Mouse (Mus musculus) olfactory bulb, adult 2 months (tissue): ENCODE measurements around the gene Nfib. TPM values are rescaled to one million over a fixed set of nuclear protein-coding genes. Genes with fewer than 3 reads are reported as not detected.

Experiments used
- H3K27ac ChIP-seq: fragments of 200-500 bp; 2 replicates; pipeline ENCODE4 v1.5.1; 2012; ENCODE audit warnings: low read depth, low read length; ENCODE audit not compliant: insufficient read depth
- H3K4me1 ChIP-seq: fragments of 200-500 bp; 2 replicates; pipeline ENCODE4 v1.6.1; 2012; ENCODE audit warnings: low read length; ENCODE audit not compliant: control insufficient read depth, insufficient read depth
- H3K4me3 ChIP-seq: fragments of 200-500 bp; 2 replicates; pipeline ENCODE4 v1.5.1; 2012; ENCODE audit warnings: mild to moderate bottlenecking, low read depth, low read length, moderate library complexity; ENCODE audit not compliant: insufficient read depth
- CTCF ChIP-seq: fragments of 200-500 bp; IDR thresholded peaks from 2 replicates; pipeline ENCODE4 v1.5.1; 2012; ENCODE audit warnings: low read depth, mild to moderate bottlenecking, low read length, moderate library complexity; ENCODE audit not compliant: insufficient read depth
- POLR2A ChIP-seq: fragments of 200-500 bp; IDR thresholded peaks from 2 replicates; pipeline ENCODE4 v1.6.1; 2012; ENCODE audit warnings: mild to moderate bottlenecking, low read depth, low read length, moderate library complexity; ENCODE audit not compliant: insufficient read depth
- WGBS: fragments of 180-500 bp; shearing (Covaris S2); methylation state at CpG from one replicate; pipeline ENCODE4 v1.1.7; 2018; 5-methylcytosine and 5-hydroxymethylcytosine counted together
- polyA plus RNA-seq: library from polyadenylated mRNA; stranded (reverse); fragments of >200 nt; gene quantifications from 2 replicates; pipeline ENCODE4 v1.2.4, GENCODE M21; 2012; ENCODE audit warnings: low replicate concordance; ENCODE audit not compliant: missing spikeins, insufficient read depth, insufficient read length

Nfib gene
- polyA plus RNA-seq, 1 experiment, result not detected

DNA sequence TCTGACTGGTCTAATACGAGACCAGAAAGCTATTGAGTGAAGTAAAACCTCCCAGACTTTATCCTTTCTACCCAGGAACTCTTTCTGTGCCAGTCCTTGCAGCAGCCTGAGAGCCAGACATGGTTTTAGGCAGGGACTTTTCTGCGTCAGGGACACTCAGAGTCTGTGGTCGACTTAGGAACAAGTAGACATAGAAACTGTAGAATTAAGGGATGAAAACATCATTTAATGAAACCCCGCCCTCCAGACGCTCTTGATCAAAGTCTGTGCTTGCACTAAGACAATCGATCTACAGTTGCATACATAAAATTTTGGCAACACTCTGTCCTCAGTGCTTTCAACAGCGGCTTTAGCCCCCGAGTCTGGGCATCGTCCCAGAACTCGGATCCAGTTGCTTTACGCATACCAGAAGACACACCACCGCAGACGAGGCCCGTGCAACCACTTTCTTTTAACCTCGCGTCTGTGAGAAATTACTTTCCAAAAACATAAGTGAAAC, 149.8 kb downstream of the Nfib start:
- TF ChIP-seq POLR2A, result no peak
- no peak for TF ChIP-seq CTCF
- no peaks in the 10 kb centered on the region for H3K4me1 ChIP-seq
- WGBS, result 40% methylated on average over 16 of the region's 16 CpGs
- no peak overlapping the region for H3K4me3 ChIP-seq
- H3K27ac ChIP-seq, result no peak overlapping the region

DNA sequence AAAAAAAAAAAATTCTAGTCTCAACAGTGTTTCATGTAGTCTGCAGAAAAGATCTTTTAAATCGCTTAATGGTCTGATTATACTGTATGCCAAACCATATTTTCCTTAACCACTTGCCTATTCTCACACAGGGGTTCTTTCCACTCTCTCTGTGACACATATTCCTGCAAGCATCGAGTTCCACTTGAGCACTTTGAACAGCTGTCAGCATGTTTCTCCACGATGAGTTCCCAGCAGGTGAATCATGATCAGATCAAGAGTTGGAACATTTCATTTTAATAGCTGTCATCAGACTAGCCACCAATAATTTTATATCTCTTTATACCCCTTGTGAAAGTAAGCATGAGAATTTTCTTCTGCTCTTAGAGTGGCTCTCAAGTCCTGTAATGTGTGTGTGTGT, 151.9 kb downstream of the Nfib start:
- 81% methylated on average over 3 of the region's 3 CpGs for WGBS
- Histone ChIP-seq H3K27ac (no peak overlapping the region), H3K4me1 (no peaks in the 10 kb centered on the region), H3K4me3 (no peak overlapping the region)
- TF ChIP-seq CTCF (no peak), POLR2A (no peak)

DNA sequence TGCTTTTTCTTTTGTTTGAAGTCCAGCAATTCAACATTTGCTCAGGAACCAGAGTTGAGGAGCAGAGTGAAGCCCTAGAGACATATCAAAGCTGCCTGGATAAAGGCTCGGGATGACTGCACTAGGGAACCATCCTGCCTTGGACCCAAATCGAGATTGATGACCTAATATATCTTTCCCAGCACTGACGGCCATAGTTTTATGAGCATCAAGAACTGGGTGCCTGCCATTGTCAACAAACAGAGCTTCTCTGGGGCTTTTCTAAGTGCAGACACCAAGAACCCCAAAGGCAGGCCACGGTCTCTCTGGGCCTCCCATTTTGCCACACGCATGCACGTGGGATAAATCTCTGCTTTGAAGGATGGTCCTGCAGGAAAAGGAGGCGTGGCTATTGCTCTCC, 153.3 kb downstream of the Nfib start:
- Histone ChIP-seq H3K4me1 (no peaks in the 10 kb centered on the region), H3K4me3 (no peak overlapping the region), H3K27ac (no peak overlapping the region)
- 87% methylated on average over 7 of the region's 7 CpGs for WGBS
- no peak for TF ChIP-seq POLR2A
- no peak for TF ChIP-seq CTCF

DNA sequence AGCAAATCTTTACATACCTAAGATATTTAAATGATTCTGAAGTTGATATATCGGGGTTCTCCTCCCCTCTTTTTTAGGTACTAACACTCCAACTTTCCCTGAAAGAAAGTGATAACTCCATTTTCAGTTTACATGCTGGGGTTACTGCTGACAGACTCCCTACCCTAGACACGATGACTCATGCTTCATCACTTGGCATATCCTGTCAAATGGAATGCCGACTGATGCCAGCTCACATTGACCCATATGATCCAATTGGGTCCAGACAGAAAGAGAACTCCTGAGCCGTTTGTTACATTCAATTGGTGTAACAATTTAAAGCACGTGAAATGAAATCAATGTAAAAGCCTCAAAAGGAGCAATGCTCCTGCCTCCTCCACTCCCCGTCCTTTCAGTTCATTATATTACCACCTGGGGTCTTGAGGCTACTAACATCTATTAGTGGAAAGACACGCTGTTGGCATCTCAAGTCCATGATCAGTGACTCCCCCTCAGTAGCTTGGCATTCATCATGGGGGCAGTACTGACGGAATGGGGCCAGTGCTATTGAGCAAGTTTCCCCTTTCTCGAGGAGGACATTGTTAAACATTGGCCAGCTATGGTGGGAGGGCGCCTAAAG, 155.7 kb downstream of the Nfib start:
- no peak for TF ChIP-seq POLR2A
- no peak for TF ChIP-seq CTCF
- 59% methylated on average over 10 of the region's 10 CpGs for WGBS
- no peak overlapping the region for H3K4me3 ChIP-seq
- no peaks in the 10 kb centered on the region for H3K4me1 ChIP-seq
- no peak overlapping the region for H3K27ac ChIP-seq

DNA sequence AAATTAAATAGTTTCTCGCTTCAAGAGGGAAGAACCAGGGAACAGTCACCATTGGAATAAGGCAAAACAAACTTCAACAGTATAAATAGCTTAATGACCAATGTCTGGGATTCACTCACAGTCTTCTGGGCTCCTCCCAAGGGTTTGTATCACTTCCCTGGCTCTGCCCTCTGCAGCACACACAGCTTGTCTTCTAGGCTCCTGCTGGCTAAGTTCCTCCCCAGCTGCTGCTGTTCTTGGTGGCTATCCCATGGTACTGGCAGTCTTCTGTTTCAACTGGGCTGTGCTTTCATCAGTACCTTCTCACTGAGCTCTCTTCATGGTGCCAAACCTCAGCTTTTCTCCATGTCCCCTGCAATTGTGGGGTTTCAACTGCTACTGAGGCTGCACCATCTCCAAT, 157.3 kb downstream of the Nfib start:
- H3K27ac ChIP-seq, result no peak overlapping the region
- no peaks in the 10 kb centered on the region for H3K4me1 ChIP-seq
- no peak overlapping the region for H3K4me3 ChIP-seq
- no peak for TF ChIP-seq CTCF
- TF ChIP-seq POLR2A, result no peak
- 90% methylated on average over 1 of the region's 1 CpGs for WGBS

DNA sequence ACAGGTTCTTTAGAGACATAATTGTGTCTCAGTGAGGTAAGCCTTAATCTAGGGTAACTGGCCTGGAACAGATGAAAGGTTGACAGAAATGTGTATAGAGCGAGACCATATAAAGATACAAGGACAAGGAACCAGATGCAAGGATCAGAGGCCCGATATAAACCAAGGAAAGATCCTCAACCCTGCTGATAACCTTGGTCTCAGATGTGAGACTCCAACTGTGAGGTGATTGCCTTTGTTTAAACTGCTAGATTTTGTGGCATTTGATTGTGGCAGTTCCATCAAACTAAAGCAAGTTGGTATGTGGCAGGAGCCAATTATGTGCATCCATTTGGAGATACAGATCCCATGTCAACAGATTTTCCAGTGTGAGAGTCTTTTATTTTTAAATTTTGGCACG, 161.6 kb downstream of the Nfib start:
- Histone ChIP-seq H3K4me1 (0 out of 2 replicates have a peak, but pooled peaks cover 2% of the 10 kb centered on the region), H3K4me3 (no peak overlapping the region), H3K27ac (no peak overlapping the region)
- 92% methylated on average over 3 of the region's 3 CpGs for WGBS
- TF ChIP-seq CTCF (no peak), POLR2A (no peak)

DNA sequence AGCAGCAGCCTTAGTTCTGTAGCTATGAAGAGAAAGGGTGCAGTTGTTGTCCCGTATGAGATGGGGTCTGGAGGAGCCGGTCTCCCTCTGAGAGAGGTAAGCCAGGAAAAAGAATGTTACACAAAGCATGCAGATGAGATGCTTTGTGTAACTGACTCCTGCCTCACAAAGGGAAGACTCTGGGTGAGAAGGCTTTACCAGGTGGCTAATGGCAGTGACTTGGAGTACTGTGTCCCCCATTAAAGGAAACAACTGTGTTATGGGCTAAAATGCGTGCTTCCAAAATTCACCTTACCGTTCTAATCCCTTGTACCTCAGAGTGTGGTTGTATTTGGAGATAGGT, 162.2 kb downstream of the Nfib start:
- WGBS, result 90% methylated on average over 4 of the region's 4 CpGs
- Histone ChIP-seq H3K4me1 (0 out of 2 replicates have a peak, but pooled peaks cover 2% of the 10 kb centered on the region), H3K27ac (no peak overlapping the region), H3K4me3 (no peak overlapping the region)
- TF ChIP-seq POLR2A, result no peak
- TF ChIP-seq CTCF, result no peak

DNA sequence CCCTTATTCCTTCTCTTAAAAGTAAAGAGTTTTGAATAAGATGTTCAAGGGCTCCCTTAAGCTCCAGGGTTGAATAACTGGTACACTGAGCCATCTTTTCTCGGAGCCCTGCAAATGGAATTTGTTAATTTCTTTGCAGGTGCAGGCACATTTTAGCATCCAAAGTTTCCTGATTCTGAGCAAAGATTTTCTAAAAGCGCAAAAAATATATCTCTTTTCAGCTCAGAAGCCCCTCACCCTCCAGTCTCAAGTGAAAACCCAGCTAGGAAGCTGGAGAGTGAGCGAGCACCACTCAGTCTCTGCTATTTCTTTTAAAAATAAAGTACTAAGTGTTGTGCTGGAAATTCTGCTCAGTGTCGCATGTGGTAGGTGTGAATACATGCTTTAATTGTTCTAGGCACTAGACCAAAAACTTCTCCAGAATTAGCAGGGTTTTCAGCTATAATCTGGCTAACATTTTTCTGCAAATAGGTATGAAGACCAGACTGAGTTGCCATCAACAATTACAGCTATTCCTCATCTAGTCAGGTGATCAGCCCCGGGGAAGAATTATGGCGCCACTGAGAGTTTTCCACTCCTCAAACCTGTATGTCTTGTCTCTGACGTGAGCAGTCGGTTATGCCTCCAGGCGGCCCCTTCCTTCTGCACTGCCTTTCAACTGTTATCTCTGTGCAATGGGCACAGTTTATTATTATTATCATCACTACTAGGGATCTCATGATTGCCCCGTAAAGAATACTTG, 162.7 kb downstream of the Nfib start:
- no peak for TF ChIP-seq CTCF
- no peak for TF ChIP-seq POLR2A
- 0 out of 2 replicates have a peak, but pooled peaks cover 2% of the 10 kb centered on the region for H3K4me1 ChIP-seq
- WGBS, result 76% methylated on average over 10 of the region's 10 CpGs
- no peak overlapping the region for H3K27ac ChIP-seq
- no peak overlapping the region for H3K4me3 ChIP-seq

DNA sequence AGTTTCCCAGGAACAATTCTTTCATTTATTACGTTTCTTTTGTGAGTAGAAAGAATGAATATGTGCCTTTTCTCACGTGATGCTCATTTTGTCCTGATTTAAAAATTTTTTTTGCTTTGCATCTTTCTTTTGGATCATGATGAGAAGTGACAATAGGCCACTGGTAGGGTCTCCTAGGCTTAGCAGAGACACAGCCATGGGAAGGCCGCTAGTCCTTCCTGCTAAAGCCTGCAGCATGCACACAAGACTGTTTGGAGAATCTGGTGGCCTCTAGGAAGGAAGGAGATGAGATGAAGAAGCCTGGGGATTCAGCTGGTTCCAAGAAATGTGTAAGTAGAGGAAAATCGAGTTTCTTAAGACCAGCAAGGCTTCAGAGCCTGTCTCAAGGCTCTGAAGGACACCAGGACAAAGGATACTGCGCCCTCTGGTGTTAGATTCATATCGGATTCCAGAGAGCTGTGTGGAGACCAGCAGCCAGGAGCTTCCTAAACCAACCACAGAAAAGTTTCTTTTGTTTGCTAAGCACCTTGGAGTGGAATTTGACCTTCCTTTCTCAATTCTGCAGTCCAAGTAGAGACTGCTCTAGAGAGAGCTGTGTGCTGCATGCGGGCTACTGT, 163.5 kb downstream of the Nfib start:
- no peak overlapping the region for H3K4me3 ChIP-seq
- H3K27ac ChIP-seq, result no peak overlapping the region; the same call in 1 of the 2 replicates
- TF ChIP-seq CTCF (no peak), POLR2A (no peak)
- WGBS, result 37% methylated on average over 7 of the region's 7 CpGs
- peaks cover 8% of the 10 kb centered on the region; the same call in 1 of the 2 replicates for H3K4me1 ChIP-seq
